Mouse (Mus musculus) limb, embryonic 14.5 days (tissue): ENCODE results near the gene Fam172a. TPM values are rescaled to one million over a fixed set of nuclear protein-coding genes. Genes with fewer than 3 reads are reported as not detected.

Experiments used
- ATAC-seq: fragments of 200-750 bp; cut with Nextera tagmentation; 2 replicates; pipeline ENCODE4 v1.8.0; 2017; ENCODE audit warnings: low read depth, moderate number of reproducible peaks, moderate TSS enrichment; ENCODE audit not compliant: low FRiP score
- DNase-seq: peaks from one replicate; pipeline ENCODE4 v3.0.0-alpha.2; 2015; ENCODE audit warnings: low spot score
- H3K27ac ChIP-seq: fragments of 300-500 bp; sonication (generic); replicated peaks from 2 replicates; pipeline ENCODE4 v1.5.1; 2014; ENCODE audit warnings: low read depth, mild to moderate bottlenecking, low read length, moderate library complexity, mixed read lengths
- H3K27me3 ChIP-seq: fragments of 300-500 bp; sonication (generic); 2 replicates; pipeline ENCODE4 v1.6.1; 2014; ENCODE audit warnings: low read length, mixed read lengths; ENCODE audit not compliant: control insufficient read depth, insufficient read depth
- H3K36me3 ChIP-seq: fragments of 300-500 bp; sonication (generic); 2 replicates; pipeline ENCODE4 v1.6.1; 2014; ENCODE audit warnings: mild to moderate bottlenecking, low read length, moderate library complexity, mixed read lengths; ENCODE audit not compliant: control insufficient read depth, insufficient read depth
- H3K4me1 ChIP-seq: fragments of 300-500 bp; sonication (generic); 2 replicates; pipeline ENCODE4 v1.6.1; 2014; ENCODE audit warnings: antibody characterized with exemption, low read length, mixed read lengths; ENCODE audit not compliant: control insufficient read depth, insufficient read depth
- H3K4me2 ChIP-seq: fragments of 300-500 bp; sonication (generic); replicated peaks from 2 replicates; pipeline ENCODE4 v1.6.1; 2014; ENCODE audit warnings: low read depth, mild to moderate bottlenecking, low read length, moderate library complexity; ENCODE audit not compliant: severe bottlenecking
- H3K4me3 ChIP-seq: fragments of 300-500 bp; sonication (generic); replicated peaks from 2 replicates; pipeline ENCODE4 v1.5.1; 2014; ENCODE audit warnings: low read length
- H3K9ac ChIP-seq: fragments of 300-500 bp; sonication (generic); 2 replicates; pipeline ENCODE4 v1.6.1; 2014; ENCODE audit warnings: mild to moderate bottlenecking, low read depth, low read length, moderate library complexity; ENCODE audit not compliant: severe bottlenecking
- H3K9me3 ChIP-seq: fragments of 300-500 bp; sonication (generic); 2 replicates; pipeline ENCODE4 v1.6.1; 2016; ENCODE audit warnings: low read length; ENCODE audit not compliant: control insufficient read depth
- POLR2A ChIP-seq: fragments of 200-500 bp; IDR thresholded peaks from 2 replicates; pipeline ENCODE4 v1.8.0; 2012; ENCODE audit warnings: inconsistent platforms, mild to moderate bottlenecking, moderate library complexity, borderline replicate concordance; ENCODE audit not compliant: insufficient read depth, insufficient read length; ENCODE audit errors: extremely low read depth
- WGBS: fragments of 180-500 bp; shearing (Covaris S2); extraction: QIAGEN DNeasy Blood & Tissue Kit; methylation state at CpG from one replicate; pipeline ENCODE4 v1.1.7; 2014; 5-methylcytosine and 5-hydroxymethylcytosine counted together
- polyA plus RNA-seq, 2 experiments: library from polyadenylated mRNA; depleted of rRNA in 1 of 2; stranded (reverse) in 1 of 2; unstranded in 1 of 2; fragments of >200 nt; fragmentation: Nextera tagmentation in 1 of 2; extraction: Ambion mirVana in 1 of 2; gene quantifications; 2 replicates each; pipeline versions ENCODE4 v1.2.1 to v1.2.3; 2012 to 2014

Gene Fam172a
- polyA plus RNA-seq, 2 experiments, result 11.5 to 32.2 TPM

DNA sequence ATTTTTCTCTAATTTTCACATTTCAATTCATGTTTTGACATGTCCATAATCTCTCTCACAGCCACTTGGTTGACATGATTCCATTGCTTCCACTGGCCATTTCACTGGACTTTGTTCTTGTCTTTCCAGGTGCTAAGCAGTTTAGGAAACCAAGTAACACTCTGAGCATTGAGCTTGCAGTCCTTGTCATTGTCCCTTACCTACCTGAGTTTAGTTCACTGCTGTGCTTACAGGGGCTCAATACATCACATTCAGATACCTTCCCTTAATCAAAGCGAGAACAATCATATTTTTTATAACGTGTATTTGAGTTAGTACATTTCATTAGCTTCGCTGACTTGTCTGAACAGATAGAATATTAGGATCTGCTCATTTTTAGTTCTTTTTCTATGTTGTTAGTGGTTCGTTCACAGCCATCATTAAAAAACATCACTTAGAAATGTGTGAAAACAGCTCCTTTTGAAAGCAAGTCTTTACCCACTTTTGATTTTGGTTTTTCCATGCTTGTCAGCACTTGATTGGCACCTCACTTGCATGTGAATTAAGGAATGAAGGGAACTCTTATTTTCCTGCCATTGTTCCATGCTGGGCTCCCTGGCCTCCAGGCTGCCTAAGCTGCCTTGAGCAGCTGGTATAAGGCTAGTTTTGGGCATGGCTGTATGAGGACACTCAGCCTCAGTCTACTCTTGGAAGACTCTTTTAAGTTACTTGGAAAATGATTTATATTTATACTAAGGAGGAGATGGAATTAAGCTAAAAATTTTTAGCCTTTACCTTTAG, 257.9 kb downstream of the Fam172a start:
- Histone ChIP-seq H3K9me3 (no peaks in the 10 kb centered on the region), H3K27me3 (no peaks in the 10 kb centered on the region), H3K4me1 (no peaks in the 10 kb centered on the region), H3K4me2 (no peak overlapping the region), H3K27ac (no peak overlapping the region), H3K4me3 (no peak overlapping the region), H3K36me3 (no peaks in the 10 kb centered on the region), H3K9ac (no peak overlapping the region)
- WGBS, result 85% methylated on average over 4 of the region's 4 CpGs
- ATAC-seq (no peak), DNase-seq (no peak)
- TF ChIP-seq POLR2A, result no peak

DNA sequence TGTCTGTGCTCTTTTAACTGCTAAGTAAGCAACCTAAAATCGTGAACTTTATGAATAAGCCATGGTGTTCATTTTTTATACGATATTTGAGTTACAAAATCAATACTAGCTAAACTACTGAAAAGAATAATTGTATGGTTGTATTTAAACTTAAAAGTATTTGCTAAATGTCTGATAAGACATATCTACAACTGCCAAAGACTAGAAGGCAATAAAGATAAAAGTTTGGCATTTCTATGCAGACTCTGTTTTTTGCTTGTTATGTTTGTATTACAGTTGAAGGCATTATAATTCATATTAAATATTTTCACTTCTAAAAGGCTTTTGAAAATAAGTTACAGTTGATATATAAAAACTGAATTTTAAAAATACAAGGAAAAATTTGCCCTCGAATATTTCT, 274.4 kb downstream of the Fam172a start:
- H3K27ac ChIP-seq, result no peak overlapping the region
- ATAC-seq, result no peak
- 75% methylated on average over 3 of the region's 3 CpGs for WGBS

DNA sequence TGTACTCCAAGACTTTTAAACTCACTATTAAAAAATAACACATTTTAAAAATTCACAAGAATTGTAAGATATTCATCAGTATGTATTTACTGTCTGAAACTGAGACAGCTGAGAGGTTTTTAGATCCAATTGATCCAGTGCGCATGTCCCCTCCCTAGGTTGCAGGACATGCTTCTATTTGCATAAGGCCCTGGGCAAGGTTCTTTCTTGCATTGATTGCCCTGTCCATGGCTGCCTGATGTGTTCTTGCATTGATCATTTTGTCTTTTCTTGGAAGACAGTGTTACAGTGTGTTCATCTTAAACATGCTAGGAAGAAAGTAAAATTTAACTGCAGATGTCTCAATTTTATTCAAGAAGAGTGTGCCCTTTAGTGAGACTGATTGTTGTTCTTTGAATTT, 275.3 kb downstream of the Fam172a start:
- 90% methylated on average over 1 of the region's 1 CpGs for WGBS
- no peaks in the 10 kb centered on the region for H3K36me3 ChIP-seq
- no peaks in the 10 kb centered on the region for H3K27me3 ChIP-seq
- no peak overlapping the region for H3K27ac ChIP-seq
- H3K9me3 ChIP-seq, result no peaks in the 10 kb centered on the region
- DNase-seq (no peak), ATAC-seq (no peak)
- no peak overlapping the region for H3K4me3 ChIP-seq
- H3K9ac ChIP-seq, result no peak overlapping the region
- no peak overlapping the region for H3K4me2 ChIP-seq
- no peak for TF ChIP-seq POLR2A
- H3K4me1 ChIP-seq, result no peaks in the 10 kb centered on the region

More for the DNA sequence above, 274.4 kb downstream of the Fam172a start:
- Histone ChIP-seq H3K4me1 (no peaks in the 10 kb centered on the region), H3K9me3 (no peaks in the 10 kb centered on the region), H3K9ac (no peak overlapping the region), H3K4me3 (no peak overlapping the region), H3K4me2 (no peak overlapping the region), H3K27me3 (no peaks in the 10 kb centered on the region), H3K36me3 (no peaks in the 10 kb centered on the region)
- DNase-seq, result no peak
- no peak for TF ChIP-seq POLR2A

DNA sequence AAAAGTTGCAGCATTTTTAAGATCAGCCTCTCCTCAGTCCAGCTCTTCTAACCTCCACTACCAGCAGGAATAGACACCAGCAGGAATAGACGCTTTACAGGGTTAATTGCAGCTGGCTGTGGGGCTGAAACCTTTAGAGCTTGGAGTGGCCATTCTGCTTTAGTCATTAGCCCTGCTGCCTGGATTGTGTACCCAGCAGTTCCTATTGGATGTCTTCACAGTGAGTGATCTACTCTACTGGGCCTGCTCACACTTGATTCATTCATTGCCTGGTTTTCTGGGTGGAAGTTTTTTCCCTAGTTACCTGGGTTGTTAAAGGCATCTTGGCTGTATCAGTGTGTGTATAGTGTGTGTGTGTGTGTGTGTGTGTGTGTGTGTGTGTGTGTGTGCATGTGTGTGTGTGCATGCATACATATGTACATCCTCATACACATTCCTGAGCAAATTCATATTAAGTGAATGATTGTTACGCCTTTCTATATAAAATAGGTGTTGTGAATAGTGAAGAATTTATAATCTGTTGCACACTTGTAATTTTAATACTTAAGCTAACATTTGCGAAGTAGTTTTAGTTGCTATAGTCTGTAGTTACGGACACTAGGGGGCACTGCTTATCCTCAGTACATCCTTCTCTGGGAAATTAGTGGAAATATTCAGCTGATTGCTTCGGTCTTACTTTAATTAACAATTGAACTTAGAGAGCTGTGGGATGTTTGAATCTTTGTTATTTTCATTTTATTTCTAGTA, 280.4 kb downstream of the Fam172a start:
- Histone ChIP-seq H3K36me3 (no peaks in the 10 kb centered on the region), H3K9me3 (no peaks in the 10 kb centered on the region), H3K4me1 (no peaks in the 10 kb centered on the region), H3K27ac (no peak overlapping the region), H3K4me2 (no peak overlapping the region), H3K9ac (no peak overlapping the region), H3K4me3 (no peak overlapping the region), H3K27me3 (no peaks in the 10 kb centered on the region)
- ATAC-seq (no peak; the same call in 1 of the 2 replicates), DNase-seq (peak; percentile 33)
- 24% methylated on average over 5 of the region's 5 CpGs for whole genome bisulfite sequencing
- no peak for TF ChIP-seq POLR2A

DNA sequence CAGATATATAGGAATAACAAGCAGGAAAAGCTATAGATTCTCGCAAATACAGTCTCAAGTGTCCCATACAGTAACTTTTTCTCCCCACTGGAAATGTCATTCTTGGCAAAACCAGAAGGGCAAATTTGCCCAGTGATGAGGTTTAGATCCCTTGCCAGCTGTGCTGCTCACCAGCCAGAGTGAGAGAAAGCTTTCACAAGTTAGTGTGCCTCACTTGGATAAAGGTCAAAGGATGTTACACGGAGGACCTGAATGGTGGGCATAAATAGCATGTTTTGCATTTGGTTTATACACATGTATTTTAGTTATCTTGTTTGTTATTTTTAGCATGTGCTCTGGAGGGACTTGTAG, 281.0 kb downstream of the Fam172a start:
- WGBS, result 78% methylated on average over 2 of the region's 2 CpGs

More for the DNA sequence above, 281.0 kb downstream of the Fam172a start:
- H3K27me3 ChIP-seq, result no peaks in the 10 kb centered on the region
- no peaks in the 10 kb centered on the region for H3K9me3 ChIP-seq
- ATAC-seq (no peak), DNase-seq (no peak)
- H3K4me1 ChIP-seq, result no peaks in the 10 kb centered on the region
- H3K4me2 ChIP-seq, result no peak overlapping the region
- H3K36me3 ChIP-seq, result no peaks in the 10 kb centered on the region
- H3K9ac ChIP-seq, result no peak overlapping the region
- no peak overlapping the region for H3K4me3 ChIP-seq
- no peak overlapping the region for H3K27ac ChIP-seq
- no peak for TF ChIP-seq POLR2A
